Mouse (Mus musculus): ENCODE measurements at regions not wholly inside any gene's neighbourhood (a gene's known extent, or its start where the extent isn't known, plus 50 kb on each side); places are given as distances from the start of the nearest gene placed in this dataset.

DNA sequence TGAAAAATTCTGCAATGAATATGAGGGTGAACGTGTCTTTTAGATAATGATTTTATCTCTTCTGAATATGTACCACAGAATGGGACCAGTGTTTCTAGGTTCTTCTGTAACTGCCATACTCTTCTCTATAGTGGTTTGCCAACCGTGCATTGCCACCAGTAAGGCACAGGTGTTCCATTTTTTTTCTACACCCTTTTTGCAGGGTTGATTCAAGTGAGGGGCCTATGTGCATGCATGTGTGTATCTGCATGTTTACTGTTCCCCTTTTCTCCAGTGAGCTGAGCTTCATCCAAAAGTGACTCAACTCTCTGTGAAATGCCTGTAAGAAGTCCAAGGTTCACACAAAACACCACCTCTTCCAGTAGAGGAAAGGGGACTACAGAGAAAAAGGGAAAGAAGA lies 467.7 kb downstream of the Gsdmc2 start:
- no peak for DNase-seq (ENCODE audit: low read depth, low spot score)

DNA sequence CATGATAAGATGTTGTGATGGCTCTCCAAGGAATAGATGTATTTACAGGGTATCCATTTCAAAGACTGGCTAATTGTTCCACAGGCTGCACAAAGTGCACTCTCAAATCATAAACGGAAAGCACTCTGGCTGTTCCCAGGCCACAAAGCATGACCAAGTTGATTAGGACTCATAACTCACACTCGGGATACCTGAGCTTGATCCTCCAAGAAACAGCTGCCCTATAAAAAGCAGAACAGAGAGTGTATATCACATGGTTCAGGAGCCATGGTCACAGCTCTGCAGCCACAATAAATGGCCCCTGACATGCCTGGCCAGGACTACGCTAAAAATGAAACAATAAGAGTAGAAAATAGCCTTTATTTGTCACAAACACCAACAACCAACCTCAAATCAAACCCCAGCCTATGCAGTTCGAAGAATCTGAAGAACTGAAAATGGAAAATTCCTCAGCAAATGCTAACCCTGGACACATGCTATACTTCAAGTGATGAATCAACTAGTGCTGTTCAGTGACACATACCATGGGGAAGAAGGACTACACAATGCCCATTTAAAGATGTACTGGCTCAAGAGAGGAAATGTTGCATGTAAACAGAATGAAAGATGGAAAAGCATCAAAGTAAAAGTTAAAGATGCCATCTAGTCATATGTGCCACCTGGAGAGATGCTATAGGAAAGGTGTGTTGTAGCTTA lies 473.5 kb downstream of the Gsdmc2 start:
- DNase-seq (ENCODE audit: low read depth, low spot score): no peak

DNA sequence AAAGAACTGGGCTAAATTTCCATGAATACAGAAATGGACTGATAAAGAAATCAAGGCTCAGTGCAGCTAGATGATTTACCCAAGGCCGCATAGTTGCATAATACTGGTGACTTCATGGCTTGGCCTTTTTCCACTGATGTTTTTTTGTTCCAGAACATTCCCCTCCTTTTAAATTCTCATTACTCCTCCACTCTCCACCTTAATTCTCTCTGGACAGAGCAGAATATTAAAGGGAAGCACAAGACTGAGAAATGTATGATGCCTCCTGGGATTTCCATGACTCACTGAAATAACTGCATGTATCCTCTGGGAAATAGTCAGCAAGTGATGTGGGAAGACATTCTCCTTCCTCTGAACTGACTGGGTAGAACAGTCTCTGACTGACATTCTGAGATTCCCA lies 480.5 kb downstream of the Gsdmc2 start:
- DNase-seq (ENCODE audit: low read depth, low spot score): no peak

DNA sequence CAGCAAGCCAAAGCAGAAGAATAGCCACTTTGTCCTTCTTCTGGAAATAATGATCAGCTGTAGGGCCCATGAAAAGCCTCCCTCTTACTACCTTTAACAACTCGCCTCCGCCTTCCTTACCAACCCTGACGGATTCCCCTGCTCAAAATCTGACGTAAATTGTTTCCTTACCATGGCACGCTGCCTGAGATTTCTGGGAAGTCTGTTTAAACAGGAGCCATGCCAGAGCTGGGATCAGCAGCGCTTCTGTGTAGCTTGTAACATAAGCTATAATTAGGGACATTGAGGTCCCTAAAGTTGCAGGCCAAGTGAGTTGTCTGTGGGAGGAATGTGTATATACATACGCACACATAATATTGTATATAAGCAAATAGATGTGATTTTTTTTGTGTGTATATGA lies 484.6 kb downstream of the Gsdmc2 start:
- no peak for DNase-seq (ENCODE audit: low read depth, low spot score)

DNA sequence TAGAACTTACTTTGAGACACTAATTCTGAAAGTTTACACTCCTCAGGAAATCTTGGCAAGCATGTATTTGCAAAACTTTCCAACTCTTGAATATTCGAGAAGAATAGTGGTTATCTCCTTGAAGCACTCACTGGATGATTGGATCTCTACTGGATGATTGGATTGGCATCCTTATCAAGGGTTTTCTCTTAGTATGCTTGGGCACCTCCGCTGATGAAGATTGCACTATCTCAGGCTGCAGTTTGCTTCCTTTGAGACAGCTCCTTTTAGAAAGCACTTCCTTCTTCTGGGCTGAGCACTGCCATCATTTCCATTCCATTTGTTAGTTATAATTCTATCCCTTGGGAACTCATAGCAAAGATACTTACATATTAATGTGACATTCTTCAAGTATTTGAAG lies 503.2 kb downstream of the Gsdmc2 start:
- DNase-seq (ENCODE audit: low read depth, low spot score): no peak

DNA sequence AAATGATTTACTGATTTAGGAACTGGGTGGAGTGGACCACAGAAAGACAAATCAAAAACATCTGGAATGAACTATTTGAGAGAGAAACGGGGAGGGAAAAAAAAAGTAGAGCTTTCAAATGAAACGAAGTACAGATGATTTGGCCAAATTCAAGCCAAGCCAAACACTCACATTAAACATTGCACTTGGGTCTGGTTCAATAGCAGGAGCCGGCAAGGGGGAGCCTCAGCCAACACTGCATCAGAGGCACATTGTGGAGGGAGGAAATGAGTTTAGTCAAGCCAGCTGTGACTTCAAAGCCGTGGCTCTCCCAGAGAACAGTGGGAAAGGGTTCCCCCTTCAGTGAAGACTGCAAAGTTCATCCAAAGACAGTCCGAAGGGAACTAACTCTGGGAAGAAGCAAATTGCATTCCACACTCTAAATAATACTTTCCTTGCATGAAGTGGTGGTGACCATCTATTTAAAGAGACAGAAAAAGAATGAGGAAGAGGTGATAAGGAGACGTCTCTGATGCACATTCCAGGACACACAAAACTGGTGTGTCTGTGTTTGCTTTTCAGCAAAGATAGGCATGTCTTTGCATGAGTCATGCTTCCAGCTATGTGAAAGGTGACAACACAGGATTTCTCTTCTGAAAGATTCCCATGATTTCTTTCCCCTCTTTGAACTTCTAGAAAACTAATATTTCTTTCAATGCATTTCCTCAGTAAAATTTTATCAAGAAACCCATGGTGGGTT lies 504.5 kb downstream of the Gsdmc2 start:
- DNase-seq (ENCODE audit: low read depth, low spot score): no peak

DNA sequence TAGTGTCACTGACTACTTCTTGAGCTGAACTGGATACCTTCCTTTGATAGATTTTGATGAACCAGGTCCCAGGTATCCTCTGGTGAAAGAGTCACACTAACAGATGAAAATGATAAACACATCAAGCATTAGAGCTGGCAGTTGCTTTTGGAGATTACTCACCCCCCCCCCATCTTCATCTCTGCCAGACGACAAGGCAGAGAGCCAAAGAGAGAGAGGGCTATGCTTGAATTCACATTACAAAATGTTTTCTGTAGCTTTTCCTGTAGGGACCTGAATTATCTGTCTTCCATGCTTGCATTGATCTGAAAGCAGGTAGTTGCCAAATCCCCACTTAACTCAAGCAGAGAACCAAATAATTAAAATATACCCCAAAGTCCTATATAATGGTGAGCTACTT lies 525.3 kb downstream of the Gsdmc2 start:
- DNase-seq (ENCODE audit: low read depth, low spot score): no peak

DNA sequence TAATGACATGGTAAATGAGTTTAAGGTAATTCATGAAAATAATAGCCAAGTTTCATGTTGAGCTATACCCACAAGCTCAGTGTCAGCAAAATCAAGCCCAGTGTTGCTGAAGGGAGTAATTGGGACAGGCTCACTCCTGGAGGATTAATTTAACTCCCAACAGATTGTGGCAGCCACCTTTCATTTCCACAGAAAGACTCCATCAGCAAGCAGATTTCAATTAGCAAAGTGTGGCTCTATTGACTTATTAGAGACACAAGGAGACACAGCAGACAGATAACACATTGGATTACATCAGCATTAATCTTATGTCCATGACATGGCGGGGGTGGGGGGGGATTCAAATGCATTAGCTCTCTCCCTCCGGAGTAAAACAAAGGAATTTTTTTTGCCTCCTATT lies 534.6 kb downstream of the Gsdmc2 start:
- no peak for DNase-seq (ENCODE audit: low read depth, low spot score)

DNA sequence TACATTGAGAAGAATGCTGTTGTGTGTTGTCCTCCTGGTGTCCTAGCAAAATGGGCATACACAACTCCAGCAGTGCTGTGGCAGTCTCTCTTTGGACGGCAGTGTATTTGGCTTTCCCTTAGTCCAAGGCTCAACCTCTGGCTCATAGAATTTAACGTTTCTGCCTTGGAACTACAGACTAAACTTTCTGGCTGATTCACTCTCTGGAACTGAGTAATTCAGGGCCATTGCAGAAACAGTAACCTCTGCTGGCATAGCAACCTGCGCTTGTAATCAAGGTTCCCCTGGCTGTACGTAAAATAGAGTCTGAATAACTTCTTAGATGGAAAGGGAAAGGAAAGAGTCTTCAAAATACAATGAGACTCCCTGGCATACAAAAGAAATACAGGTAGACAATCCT lies 545.7 kb downstream of the Gsdmc2 start:
- DNase-seq (ENCODE audit: low read depth, low spot score): no peak

DNA sequence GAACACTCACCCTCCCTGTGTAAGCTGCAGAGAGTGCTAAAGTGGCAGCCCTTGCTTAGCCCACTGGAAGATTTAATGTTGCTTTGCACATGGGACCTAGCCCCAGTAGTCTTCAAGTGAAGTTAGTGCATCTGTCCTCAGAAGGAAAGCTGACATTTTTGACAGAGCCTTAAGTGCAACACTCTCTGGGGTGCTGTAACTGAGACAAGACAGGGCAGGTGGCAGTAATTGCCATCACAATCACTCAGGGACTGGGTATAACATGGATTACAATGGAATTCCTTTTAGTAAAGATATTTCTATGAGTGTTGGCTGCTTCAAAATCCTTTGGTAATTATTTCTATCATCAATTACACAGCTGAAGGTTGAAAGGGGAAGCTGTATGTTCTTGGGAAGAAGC lies 556.4 kb downstream of the Gsdmc2 start:
- no peak for DNase-seq (ENCODE audit: low read depth, low spot score)

DNA sequence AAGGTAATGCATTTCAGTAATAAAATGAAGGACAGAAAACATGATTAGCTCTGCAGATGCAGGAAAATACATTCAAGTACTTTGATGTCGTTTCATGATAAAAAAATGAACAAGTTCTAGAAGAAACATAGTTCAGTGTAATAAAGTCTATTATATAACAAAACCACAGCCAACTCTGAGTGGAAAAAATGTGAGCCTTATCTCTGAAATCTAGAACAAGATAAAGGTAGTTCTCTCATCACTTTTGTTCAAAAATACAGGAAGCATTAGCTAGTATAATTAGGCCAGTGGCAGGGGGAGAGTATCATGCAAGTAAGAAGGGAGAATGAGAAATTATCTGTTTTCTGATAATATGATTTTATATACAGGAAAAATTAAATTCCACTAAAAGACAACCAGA lies 559.0 kb downstream of the Gsdmc2 start:
- peak; percentile 22 for DNase-seq (ENCODE audit: low read depth, low spot score)

DNA sequence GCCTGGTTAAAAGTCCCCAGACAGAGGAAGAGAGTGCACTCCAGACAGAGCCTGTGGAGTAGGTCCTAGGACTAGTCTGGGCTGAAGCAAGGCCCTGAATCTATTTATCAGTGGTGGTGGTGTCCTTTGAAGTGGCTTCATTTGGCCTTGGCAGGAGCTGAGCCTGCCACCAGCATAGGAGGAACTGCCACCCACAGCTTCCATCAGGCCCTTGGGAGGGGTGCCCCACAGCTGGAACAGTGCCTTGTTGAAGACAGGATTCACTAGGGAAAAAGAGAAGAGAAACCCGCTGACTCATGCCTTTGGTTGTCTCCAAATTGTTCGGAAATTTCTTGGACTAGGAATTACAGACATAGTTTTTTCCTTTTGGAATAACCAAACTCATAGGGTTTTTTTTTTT lies 574.6 kb downstream of the Gsdmc2 start:
- DNase-seq (ENCODE audit: low read depth, low spot score): no peak

DNA sequence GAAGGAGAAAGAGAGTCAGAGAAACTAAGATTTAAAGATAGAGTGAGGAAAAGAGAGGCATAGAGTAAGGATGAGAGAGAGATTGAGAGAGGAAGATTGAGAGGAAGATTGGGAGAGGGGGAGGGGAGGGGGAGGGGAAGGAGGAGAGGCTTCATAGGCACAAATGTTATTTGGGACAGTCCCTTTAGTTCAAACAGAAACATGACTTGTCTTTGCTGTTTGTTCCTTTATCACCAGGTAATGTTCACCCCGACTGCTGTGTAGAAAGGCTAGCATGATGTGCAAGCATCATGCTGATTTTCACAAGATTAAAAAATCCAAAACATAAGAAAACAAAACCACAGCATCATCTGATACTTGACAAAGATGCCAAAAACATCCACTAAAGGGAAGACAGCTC lies 579.1 kb downstream of the Gsdmc2 start:
- no peak for DNase-seq (ENCODE audit: low read depth, low spot score)

DNA sequence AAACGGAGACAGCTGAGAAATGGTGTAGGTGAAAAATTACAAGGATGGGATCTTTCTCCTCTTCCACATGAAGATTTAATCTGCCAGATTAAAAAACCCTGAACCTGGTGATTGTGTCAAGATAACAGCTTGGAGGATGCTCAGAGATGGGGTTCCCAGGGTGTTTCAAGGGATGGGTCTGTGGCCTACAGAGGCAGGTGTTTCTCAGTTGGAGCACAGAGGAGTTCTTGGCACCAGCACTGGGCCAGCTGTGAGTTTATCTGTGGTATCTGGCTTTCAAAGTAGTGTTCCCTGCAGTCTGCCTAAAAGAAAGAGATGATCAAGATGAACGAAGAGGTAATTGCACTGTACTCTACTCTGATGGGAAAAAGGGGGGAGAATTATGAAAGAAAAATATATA lies 589.2 kb downstream of the Gsdmc2 start:
- DNase-seq (ENCODE audit: low read depth, low spot score): no peak

DNA sequence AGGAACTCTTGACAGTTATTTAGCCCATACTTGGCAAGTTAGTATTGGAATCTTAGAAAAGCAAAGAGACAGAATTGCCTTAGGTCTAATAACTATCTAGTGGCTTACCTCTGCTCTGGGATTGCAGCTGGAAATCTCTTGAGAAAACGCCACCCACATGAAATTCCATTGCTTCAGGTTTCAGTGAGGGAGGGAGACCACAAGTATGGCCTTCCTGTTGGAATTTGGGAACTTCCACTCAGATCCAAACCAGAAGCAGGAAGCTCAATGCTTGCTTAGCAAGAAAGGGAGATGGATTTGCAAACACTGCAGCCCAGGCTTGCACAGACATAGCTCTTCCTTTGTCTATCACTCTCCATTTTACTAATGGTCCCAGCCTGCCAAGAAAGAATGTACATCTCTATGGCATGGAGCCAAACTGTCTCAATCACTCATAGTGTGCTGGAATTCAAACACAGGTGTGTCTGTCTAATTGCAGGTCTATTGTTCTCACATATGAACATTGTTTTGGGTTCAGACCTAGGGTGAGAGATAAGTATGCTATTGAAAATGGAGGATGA lies 592.1 kb downstream of the Gsdmc2 start:
- DNase-seq (ENCODE audit: low read depth, low spot score): no peak

DNA sequence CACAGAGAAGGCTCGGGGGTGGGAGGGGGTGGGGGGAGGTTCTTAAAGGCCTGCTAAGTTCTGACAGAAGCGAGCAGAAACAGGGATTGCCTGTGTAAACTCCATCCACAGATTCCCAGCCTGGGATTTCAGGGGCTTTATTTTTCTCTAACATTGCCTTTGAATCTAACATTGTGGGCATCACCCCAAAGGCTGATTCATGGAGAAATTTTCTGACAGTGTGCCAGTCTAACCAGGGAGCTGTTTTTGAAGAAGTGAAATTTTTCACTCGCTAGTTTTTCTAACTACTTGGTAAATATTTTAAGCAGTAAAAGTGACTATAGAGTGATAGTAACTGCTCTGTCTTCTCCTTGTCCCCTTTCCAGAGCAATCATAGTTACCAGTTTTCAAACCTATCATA lies 606.4 kb downstream of the Gsdmc2 start:
- DNase-seq (ENCODE audit: low read depth, low spot score): no peak

DNA sequence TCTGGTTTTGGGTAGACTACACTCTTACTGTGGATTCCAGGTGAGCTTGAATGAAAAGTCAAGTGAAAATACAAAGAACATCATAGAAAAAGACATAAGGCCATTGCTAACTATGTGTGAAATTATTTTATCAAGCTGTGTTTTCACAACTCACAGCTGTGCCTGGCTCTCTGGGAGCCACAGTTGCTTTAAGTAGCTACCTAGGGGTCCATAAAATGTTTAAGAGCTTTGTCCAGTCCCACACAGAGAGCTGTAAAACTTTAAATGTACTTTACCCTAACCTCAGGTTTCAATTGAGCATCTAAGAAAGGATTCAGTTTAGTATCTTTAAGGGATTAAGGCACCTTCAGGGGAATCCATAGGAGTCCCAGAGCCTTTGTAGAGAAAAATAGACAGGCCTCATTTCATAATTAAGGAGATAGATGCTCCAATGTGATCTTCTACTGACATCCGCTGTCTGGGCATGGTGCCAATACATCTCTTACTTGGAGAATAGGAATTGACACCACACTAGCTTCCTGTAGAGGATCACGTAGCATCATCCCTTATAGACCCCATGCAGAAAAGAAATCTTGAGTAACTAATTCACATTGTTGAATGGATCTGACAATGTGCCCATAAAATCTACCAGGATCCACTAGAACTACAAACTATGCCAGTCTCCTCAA lies 626.5 kb downstream of the Gsdmc2 start:
- no peak for DNase-seq (ENCODE audit: low read depth, low spot score)

DNA sequence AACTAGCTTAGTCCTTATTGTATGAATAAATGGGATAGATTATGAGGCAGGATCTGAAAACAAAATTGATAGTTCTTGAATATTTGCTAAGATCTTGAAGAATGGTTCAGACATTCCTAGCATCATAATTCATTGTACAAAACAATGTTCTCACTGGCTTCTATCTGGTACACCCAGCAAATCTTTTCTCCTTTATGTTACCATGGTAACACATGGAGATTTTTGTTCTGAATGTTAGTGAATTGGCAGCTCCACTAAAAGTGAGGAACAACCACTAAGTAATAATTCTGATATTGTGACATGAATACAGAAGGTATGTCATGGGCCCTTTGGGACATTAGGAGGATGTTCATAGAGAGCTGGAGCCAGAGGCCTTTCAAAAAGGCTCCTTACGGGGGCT lies 639.8 kb downstream of the Gsdmc2 start:
- no peak for DNase-seq (ENCODE audit: low read depth, low spot score)

DNA sequence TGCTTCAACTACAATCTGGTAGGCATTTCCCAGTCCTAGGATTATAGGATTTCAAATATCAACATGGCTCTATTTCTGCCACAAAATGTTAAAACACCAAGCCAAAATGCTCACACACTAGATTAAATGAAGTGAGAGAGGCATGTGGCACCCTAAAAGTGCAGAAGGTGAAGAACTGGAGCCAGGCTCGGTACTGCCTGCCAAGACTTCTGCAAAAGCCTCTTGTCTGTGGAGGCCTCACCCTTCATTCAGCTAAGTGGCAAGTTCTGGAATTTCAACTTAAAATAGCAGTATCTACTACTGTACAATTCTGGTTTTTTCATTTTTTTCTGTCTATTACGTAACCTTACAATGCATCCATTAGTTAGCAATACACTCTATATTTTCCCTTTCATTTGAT lies 649.9 kb downstream of the Gsdmc2 start:
- no peak for DNase-seq (ENCODE audit: low read depth, low spot score)

DNA sequence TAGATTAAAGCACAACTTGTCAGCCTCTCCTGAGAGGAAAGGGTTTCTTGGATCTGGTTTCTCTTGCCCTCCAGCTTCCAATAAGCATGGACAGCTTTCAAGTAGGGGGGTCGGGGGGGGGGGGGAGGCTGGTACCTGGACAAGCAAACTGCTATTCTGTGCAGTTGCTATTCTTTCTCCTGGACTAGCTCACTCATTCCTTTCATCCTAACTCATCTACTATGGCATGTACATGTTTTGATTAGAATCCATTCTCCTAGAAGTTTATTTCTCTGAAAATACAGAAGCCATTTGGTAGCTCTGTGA lies 650.5 kb downstream of the Gsdmc2 start:
- DNase-seq (ENCODE audit: low read depth, low spot score): no peak

DNA sequence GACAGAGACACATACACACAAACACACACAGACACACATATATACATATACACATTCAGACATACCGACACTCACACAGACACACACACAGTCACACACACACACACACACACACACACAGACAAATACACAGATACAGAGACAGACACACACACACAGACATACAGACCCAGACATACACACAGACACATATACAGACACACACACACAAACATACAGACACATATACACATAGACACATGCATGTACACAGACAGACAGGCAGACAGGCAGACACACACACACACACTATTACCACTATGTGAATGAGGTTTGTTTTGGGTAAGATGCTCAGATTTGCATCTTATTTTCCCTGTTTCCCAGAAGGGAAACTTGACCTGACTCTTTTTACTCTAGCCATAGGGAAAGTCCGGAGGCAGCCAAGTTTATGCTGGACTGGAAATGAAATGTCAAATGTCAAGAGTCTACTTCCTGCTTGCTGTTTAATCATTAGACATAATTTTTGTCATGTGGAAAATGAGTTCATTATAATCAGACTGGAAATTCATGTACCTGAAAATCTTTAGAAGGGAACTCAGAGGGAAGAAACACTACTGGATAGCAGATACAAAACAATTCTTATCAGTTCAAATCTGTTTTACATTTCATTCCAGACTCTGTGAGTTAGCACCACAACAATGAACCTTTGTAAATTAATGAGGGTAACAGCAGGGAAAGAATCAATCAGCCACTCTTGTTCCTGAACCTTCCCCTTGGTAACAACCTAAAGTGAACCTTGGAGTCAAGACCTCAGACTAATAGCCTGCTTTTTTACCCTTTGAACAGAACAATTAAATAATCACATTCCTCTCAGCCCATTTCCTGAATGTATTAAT lies 651.1 kb downstream of the Gsdmc2 start:
- no peak for DNase-seq (ENCODE audit: low read depth, low spot score)

DNA sequence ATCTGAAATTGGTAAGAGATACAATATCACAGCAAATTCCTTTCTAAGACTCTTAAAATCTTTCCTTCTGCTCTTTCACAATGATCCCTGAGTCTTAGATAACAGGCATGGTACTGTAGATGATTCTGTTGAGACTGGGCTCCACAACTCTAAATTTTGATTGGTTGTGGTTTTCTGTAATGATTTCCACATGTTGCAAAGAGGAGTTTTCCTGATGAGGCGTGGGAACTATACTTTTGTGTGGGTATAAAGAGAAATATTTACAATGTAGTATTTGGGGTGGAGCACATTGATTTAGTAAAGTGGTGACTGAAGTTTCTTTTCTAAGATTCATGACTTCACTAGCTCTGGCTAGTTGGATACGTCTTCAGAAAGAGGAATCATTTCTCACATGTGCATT lies 653.2 kb downstream of the Gsdmc2 start:
- no peak for DNase-seq (ENCODE audit: low read depth, low spot score)

Data from CD4-positive helper T cell, adult 2 months (primary cell).